Mouse (Mus musculus) heart, embryonic 14.5 days (tissue): Measurements from ENCODE around the gene Tnrc18. TPM values are rescaled to one million over a fixed set of nuclear protein-coding genes. Genes with fewer than 3 reads are reported as not detected.
A peak's percentile ranks its signal among the peaks of the same experiment; 100 is the strongest.

ENCODE experiments used
- ATAC-seq: fragments of 200-750 bp; cut with Nextera tagmentation; 2 replicates; pipeline ENCODE4 v1.8.0; 2017; ENCODE audit warnings: low read depth, moderate TSS enrichment; ENCODE audit not compliant: insufficient number of reproducible peaks, insufficient read depth, low FRiP score
- H3K27ac ChIP-seq, 2 experiments: fragments of 200-500 bp in 1 of 2; fragments of 300-500 bp in 1 of 2; sonication (generic) in 1 of 2; replicated peaks in 1 of 2; 2 replicates each; pipeline ENCODE4 v1.5.1; 2012 to 2014; ENCODE audit warnings: low read depth in 2 of 2, low read length in 2 of 2, control low read depth in 1 of 2, mild to moderate bottlenecking in 1 of 2, mixed read lengths in 1 of 2; ENCODE audit not compliant: control insufficient read depth in 1 of 2, insufficient read depth in 1 of 2
- H3K27me3 ChIP-seq: fragments of 300-500 bp; sonication (generic); 2 replicates; pipeline ENCODE4 v1.6.1; 2014; ENCODE audit warnings: mild to moderate bottlenecking, low read length, control low read depth; ENCODE audit not compliant: control insufficient read depth, insufficient read depth
- H3K36me3 ChIP-seq: fragments of 300-500 bp; sonication (generic); 2 replicates; pipeline ENCODE4 v1.6.1; 2014; ENCODE audit warnings: mild to moderate bottlenecking, control low read depth, low read length, mixed read lengths; ENCODE audit not compliant: control insufficient read depth, insufficient read depth
- H3K4me1 ChIP-seq, 2 experiments: fragments of 200-500 bp in 1 of 2; fragments of 300-500 bp in 1 of 2; sonication (generic) in 1 of 2; 2 replicates each; pipeline ENCODE4 v1.6.1; 2012 to 2014; ENCODE audit warnings: low read length in 2 of 2, control low read depth in 1 of 2, mixed read lengths in 1 of 2; ENCODE audit not compliant: control insufficient read depth in 2 of 2, insufficient read depth in 2 of 2
- H3K4me2 ChIP-seq: fragments of 300-500 bp; sonication (generic); 2 replicates; pipeline ENCODE4 v1.6.1; 2014; ENCODE audit warnings: mild to moderate bottlenecking, low read length
- H3K4me3 ChIP-seq, 2 experiments: fragments of 200-500 bp in 1 of 2; fragments of 300-500 bp in 1 of 2; sonication (generic) in 1 of 2; 2 replicates each; pipeline ENCODE4 v1.5.1; 2012 to 2014; ENCODE audit warnings: low read length in 2 of 2, mild to moderate bottlenecking in 2 of 2, control low read depth in 1 of 2, low read depth in 1 of 2, moderate library complexity in 1 of 2; ENCODE audit not compliant: control insufficient read depth in 1 of 2, insufficient read depth in 1 of 2
- H3K9ac ChIP-seq: fragments of 300-500 bp; sonication (generic); 2 replicates; pipeline ENCODE4 v1.6.1; 2014; ENCODE audit warnings: mild to moderate bottlenecking, low read length
- H3K9me3 ChIP-seq: fragments of 300-500 bp; sonication (generic); 2 replicates; pipeline ENCODE4 v1.6.1; 2016; ENCODE audit warnings: low read length, control low read depth; ENCODE audit not compliant: control insufficient read depth
- WGBS: fragments of 180-500 bp; shearing (Covaris S2); extraction: QIAGEN DNeasy Blood & Tissue Kit; methylation state at CpG from one replicate; pipeline ENCODE4 v1.1.7; 2014; 5-methylcytosine and 5-hydroxymethylcytosine counted together
- polyA plus RNA-seq: library from polyadenylated mRNA; unstranded; fragments of >200 nt; fragmentation: Nextera tagmentation; extraction: Ambion mirVana; gene quantifications from 2 replicates; pipeline ENCODE4 v1.2.1, GENCODE M21; 2014

The Tnrc18 gene
- polyA plus RNA-seq, 1 experiment from 2014 or later, result 31.0 TPM

GRCm38 (mm10) chr5:142800198-142800597 lies 17.3 kb downstream of the Tnrc18 start:
- ATAC-seq, result no peak
- Histone ChIP-seq H3K4me3 (no peak overlapping the region), H3K4me2 (0 out of 2 replicates have a peak overlapping the region, but pooled peaks have one; percentile 21), H3K9ac (peak overlapping the region; percentile 41), H3K36me3 (peaks cover 18% of the 10 kb centered on the region), H3K9me3 (no peaks in the 10 kb centered on the region), H3K27ac (0 out of 4 replicates have a peak overlapping the region, but pooled peaks of 1 of the 2 experiments have one; percentile 71), H3K27me3 (no peaks in the 10 kb centered on the region), H3K4me1 (peaks cover 44 to 76% of the 10 kb centered on the region in 2 experiments)
- 29% methylated on average over 8 of the region's 8 CpGs for WGBS

GRCm38 (mm10) chr5:142799259-142799658 lies 18.2 kb downstream of the Tnrc18 start:
- Histone ChIP-seq H3K9ac (no peak overlapping the region), H3K27ac (peak overlapping the region in 1 of 2 experiments; percentile 26; a peak in 1 of 4 replicates), H3K27me3 (no peaks in the 10 kb centered on the region), H3K4me2 (no peak overlapping the region; the same call in 1 of the 2 replicates), H3K36me3 (peaks cover 16% of the 10 kb centered on the region; the same call in 1 of the 2 replicates), H3K4me3 (no peak overlapping the region), H3K4me1 (peaks cover 48 to 78% of the 10 kb centered on the region in 2 experiments), H3K9me3 (no peaks in the 10 kb centered on the region)
- 71% methylated on average over 4 of the region's 4 CpGs for WGBS
- no peak for ATAC-seq

GRCm38 (mm10) chr5:142798190-142798589 lies 19.3 kb downstream of the Tnrc18 start:
- peaks cover 55 to 82% of the 10 kb centered on the region in 2 experiments for H3K4me1 ChIP-seq
- peak overlapping the region; percentile 44 for H3K4me2 ChIP-seq
- WGBS, result 31% methylated on average over 12 of the region's 12 CpGs
- H3K4me3 ChIP-seq, result no peak overlapping the region
- H3K36me3 ChIP-seq, result peaks cover 16% of the 10 kb centered on the region; the same call in 1 of the 2 replicates
- H3K9ac ChIP-seq, result peak overlapping the region; percentile 38; the same call in 1 of the 2 replicates
- ATAC-seq, result 0 out of 2 replicates have a peak, but pooled peaks have one; percentile 18
- H3K9me3 ChIP-seq, result no peaks in the 10 kb centered on the region
- H3K27ac ChIP-seq, result peak overlapping the region; percentile 73 to 82
- no peaks in the 10 kb centered on the region for H3K27me3 ChIP-seq

DNA sequence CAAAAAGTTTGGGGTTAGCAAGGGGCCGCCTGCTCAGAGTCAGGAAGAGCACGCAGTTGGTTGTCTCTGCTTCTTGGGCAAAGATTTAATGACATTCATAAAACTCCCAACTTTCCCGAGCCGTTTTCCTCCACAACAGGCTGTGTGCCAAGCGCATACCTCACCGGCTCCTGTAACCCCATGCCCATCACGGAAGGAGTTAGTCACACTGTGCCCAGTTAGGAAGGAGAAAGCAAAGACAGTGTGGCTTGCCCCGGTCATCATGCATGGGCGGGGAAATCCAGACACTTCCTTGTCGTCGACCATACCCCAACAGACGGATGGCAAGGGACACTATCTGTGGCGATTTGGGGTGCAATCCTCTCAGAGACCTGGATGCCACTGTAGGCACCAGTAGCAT lies 19.8 kb downstream of the Tnrc18 start:
- 0 out of 4 replicates have a peak overlapping the region, but pooled peaks of 1 of the 2 experiments have one; percentile 2 for H3K4me3 ChIP-seq
- peak overlapping the region; percentile 22; the same call in 1 of the 2 replicates for H3K9ac ChIP-seq
- H3K9me3 ChIP-seq, result no peaks in the 10 kb centered on the region
- no peak for ATAC-seq
- H3K27me3 ChIP-seq, result no peaks in the 10 kb centered on the region
- H3K36me3 ChIP-seq, result peaks cover 20% of the 10 kb centered on the region
- peak overlapping the region; percentile 44 for H3K4me2 ChIP-seq
- WGBS, result 52% methylated on average over 13 of the region's 13 CpGs
- peaks cover 52 to 76% of the 10 kb centered on the region in 2 experiments for H3K4me1 ChIP-seq
- H3K27ac ChIP-seq, result peak overlapping the region; percentile 73 to 82

DNA sequence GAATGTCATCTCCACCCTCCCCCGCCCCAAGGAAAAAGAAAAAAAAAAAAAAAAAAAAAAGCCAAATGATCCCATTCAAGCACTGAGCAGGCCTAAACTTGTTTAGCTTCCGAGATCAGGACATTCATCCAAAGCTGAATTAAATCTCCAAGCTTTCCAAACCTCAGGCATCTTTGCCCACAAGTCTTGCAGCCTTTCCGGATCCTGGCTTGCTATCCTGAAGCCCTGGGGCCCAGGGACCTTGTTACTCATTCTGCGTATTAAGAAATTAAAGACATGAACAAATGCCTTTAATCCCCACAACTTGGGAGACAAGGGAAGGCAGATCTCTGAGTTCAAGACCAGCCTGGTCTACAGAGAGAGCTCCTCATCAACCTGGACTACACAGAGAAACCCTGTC lies 20.5 kb downstream of the Tnrc18 start:
- H3K4me3 ChIP-seq, result no peak overlapping the region
- no peak overlapping the region for H3K27ac ChIP-seq
- H3K27me3 ChIP-seq, result no peaks in the 10 kb centered on the region
- no peak overlapping the region for H3K9ac ChIP-seq
- H3K9me3 ChIP-seq, result no peaks in the 10 kb centered on the region
- H3K36me3 ChIP-seq, result peaks cover 23% of the 10 kb centered on the region
- ATAC-seq, result no peak
- no peak overlapping the region for H3K4me2 ChIP-seq
- H3K4me1 ChIP-seq, result peaks cover 47 to 69% of the 10 kb centered on the region in 2 experiments
- 93% methylated on average over 4 of the region's 4 CpGs for WGBS

DNA sequence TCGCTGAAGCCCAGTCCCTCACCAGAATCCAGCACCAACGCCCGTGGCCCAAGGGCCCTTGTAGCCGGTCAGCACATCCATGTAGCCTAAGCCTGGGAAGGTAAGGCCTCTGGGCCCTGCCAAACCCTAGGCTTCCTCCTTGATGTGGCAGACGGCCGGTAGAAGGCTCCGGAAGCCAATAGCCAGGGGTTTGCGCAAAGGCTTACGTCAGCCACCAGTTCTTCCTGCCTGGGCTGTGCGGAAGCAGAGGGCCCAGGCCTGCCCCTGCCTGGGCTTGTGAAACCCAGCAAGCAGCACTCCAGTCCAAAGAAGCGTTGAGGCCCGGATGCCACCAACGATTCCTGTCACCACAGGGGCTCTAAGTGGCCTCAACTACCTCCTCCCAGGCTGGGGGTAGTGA lies 22.9 kb downstream of the Tnrc18 start:
- Histone ChIP-seq H3K9ac (0 out of 2 replicates have a peak overlapping the region, but pooled peaks have one; percentile 31), H3K36me3 (peaks cover 27% of the 10 kb centered on the region), H3K27me3 (no peaks in the 10 kb centered on the region), H3K4me2 (no peak overlapping the region), H3K27ac (peak overlapping the region; percentile 9 to 37; a peak in 2 of 4 replicates), H3K4me3 (no peak overlapping the region), H3K4me1 (peaks cover 28 to 54% of the 10 kb centered on the region in 2 experiments), H3K9me3 (no peaks in the 10 kb centered on the region)
- ATAC-seq, result no peak
- 77% methylated on average over 13 of the region's 13 CpGs for WGBS

DNA sequence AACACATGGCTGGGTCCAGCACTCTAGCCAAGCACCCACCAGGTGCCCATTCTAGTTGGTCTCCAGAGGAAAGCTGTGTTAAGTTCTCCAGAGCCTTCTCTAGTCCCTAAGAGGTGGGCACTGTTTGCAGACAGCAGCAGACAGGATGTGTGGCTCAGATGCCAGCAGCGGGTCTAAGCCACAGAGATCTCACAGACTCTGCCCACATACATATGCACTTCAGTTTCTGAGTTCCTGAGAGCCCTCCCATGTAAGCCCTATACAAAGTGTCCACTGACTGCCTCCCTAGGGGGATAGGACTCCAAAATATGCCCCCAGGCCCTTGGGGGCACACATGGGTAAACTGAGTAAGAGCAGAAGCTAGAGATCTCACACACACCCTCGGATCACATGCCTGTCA lies 23.3 kb downstream of the Tnrc18 start:
- no peak for ATAC-seq

More for the DNA sequence above, 23.3 kb downstream of the Tnrc18 start:
- Histone ChIP-seq H3K4me3 (no peak overlapping the region), H3K36me3 (peaks cover 30% of the 10 kb centered on the region), H3K9me3 (no peaks in the 10 kb centered on the region), H3K27ac (no peak overlapping the region; a peak in 1 of 4 replicates), H3K27me3 (no peaks in the 10 kb centered on the region), H3K9ac (0 out of 2 replicates have a peak overlapping the region, but pooled peaks have one; percentile 31), H3K4me2 (no peak overlapping the region), H3K4me1 (peaks cover 28 to 49% of the 10 kb centered on the region in 2 experiments)
- WGBS, result 74% methylated on average over 2 of the region's 2 CpGs
